Mouse (Mus musculus) cortical plate, adult 2 months (tissue): ENCODE data around the gene Sbk1. TPM values are rescaled to one million over a fixed set of nuclear protein-coding genes. Genes with fewer than 3 reads are reported as not detected.

ENCODE experiments used
- H3K27ac ChIP-seq: fragments of 200-500 bp; 2 replicates; pipeline ENCODE4 v1.5.1; 2012; ENCODE audit warnings: low read length, control low read depth, inconsistent platforms; ENCODE audit not compliant: insufficient read depth
- H3K4me1 ChIP-seq: fragments of 200-500 bp; 2 replicates; pipeline ENCODE4 v1.6.1; 2011; ENCODE audit warnings: low read length; ENCODE audit not compliant: control insufficient read depth, insufficient read depth
- H3K4me3 ChIP-seq: fragments of 200-500 bp; 2 replicates; pipeline ENCODE4 v1.5.1; 2011; ENCODE audit warnings: mild to moderate bottlenecking, low read length, control low read depth; ENCODE audit not compliant: insufficient read depth
- CTCF ChIP-seq: fragments of 200-500 bp; IDR thresholded peaks from 2 replicates; pipeline ENCODE4 v1.5.1; 2011; ENCODE audit warnings: mild to moderate bottlenecking, control low read depth, low read length; ENCODE audit not compliant: insufficient read depth; ENCODE audit errors: extremely low read depth
- POLR2A ChIP-seq: fragments of 200-500 bp; IDR thresholded peaks from 2 replicates; pipeline ENCODE4 v1.6.1; 2011; ENCODE audit warnings: mild to moderate bottlenecking, low read length, control low read depth; ENCODE audit not compliant: insufficient read depth; ENCODE audit errors: extremely low read depth
- polyA plus RNA-seq: library from polyadenylated mRNA; depleted of rRNA; stranded (reverse); fragments of >200 nt; gene quantifications from 2 replicates; pipeline ENCODE4 v1.2.3, GENCODE M21; 2012

Sbk1 gene
- polyA plus RNA-seq, 1 experiment = 49.2 TPM

GRCm38 (mm10) chr7:126261823-126262222, 10.6 kb upstream of the Sbk1 start:
- H3K4me3 ChIP-seq = no peak overlapping the region
- peaks cover 2% of the 10 kb centered on the region for H3K4me1 ChIP-seq
- TF ChIP-seq CTCF (no peak), POLR2A (no peak)
- no peak overlapping the region for H3K27ac ChIP-seq

- TF ChIP-seq CTCF (no peak), POLR2A (no peak)
- no peak overlapping the region for H3K27ac ChIP-seq
These were observed 8.5 kb upstream of the Sbk1 start for GRCm38 (mm10) chr7:126263964-126264363.

GRCm38 (mm10) chr7:126265949-126266348, 6.5 kb upstream of the Sbk1 start:
- Histone ChIP-seq H3K4me3 (no peak overlapping the region), H3K27ac (no peak overlapping the region), H3K4me1 (peaks cover 2% of the 10 kb centered on the region)
- TF ChIP-seq CTCF (no peak), POLR2A (no peak)

More at GRCm38 (mm10) chr7:126263964-126264363, 8.5 kb upstream of the Sbk1 start:
- Histone ChIP-seq H3K4me1 (peaks cover 2% of the 10 kb centered on the region), H3K4me3 (no peak overlapping the region)

- Histone ChIP-seq H3K4me3 (no peak overlapping the region), H3K27ac (no peak overlapping the region), H3K4me1 (peaks cover 3% of the 10 kb centered on the region)
- TF ChIP-seq POLR2A (no peak), CTCF (no peak)
These were observed 6.0 kb upstream of the Sbk1 start for GRCm38 (mm10) chr7:126266372-126266870.

- Histone ChIP-seq H3K4me3 (no peak overlapping the region), H3K4me1 (peaks cover 3% of the 10 kb centered on the region), H3K27ac (no peak overlapping the region)
- TF ChIP-seq POLR2A (no peak), CTCF (no peak)
These were observed 4.8 kb upstream of the Sbk1 start for GRCm38 (mm10) chr7:126267606-126268005.

- Histone ChIP-seq H3K4me1 (peaks cover 4% of the 10 kb centered on the region; the same call in 1 of the 2 replicates), H3K27ac (peak overlapping the region; percentile 91), H3K4me3 (peak overlapping the region; percentile 82)
- TF ChIP-seq POLR2A = no peak
- TF ChIP-seq CTCF = no peak
These were observed 422 bp downstream of the Sbk1 start for GRCm38 (mm10) chr7:126272770-126273311.

GRCm38 (mm10) chr7:126273351-126274042, 1.1 kb downstream of the Sbk1 start:
- peaks cover 4% of the 10 kb centered on the region; the same call in 1 of the 2 replicates for H3K4me1 ChIP-seq
- TF ChIP-seq POLR2A = no peak
- no peak for TF ChIP-seq CTCF
- peak overlapping the region; percentile 82 for H3K4me3 ChIP-seq
- no peak overlapping the region for H3K27ac ChIP-seq

GRCm38 (mm10) chr7:126274137-126274536, 1.7 kb downstream of the Sbk1 start:
- TF ChIP-seq POLR2A (no peak), CTCF (no peak)
- Histone ChIP-seq H3K4me1 (peaks cover 4% of the 10 kb centered on the region; the same call in 1 of the 2 replicates), H3K27ac (no peak overlapping the region), H3K4me3 (peak overlapping the region; percentile 82)

GRCm38 (mm10) chr7:126274626-126275025, 2.2 kb downstream of the Sbk1 start:
- TF ChIP-seq POLR2A = no peak
- TF ChIP-seq CTCF = no peak
- Histone ChIP-seq H3K27ac (no peak overlapping the region), H3K4me1 (peaks cover 6% of the 10 kb centered on the region; the same call in 1 of the 2 replicates), H3K4me3 (peak overlapping the region; percentile 82)

- peaks cover 6% of the 10 kb centered on the region; the same call in 1 of the 2 replicates for H3K4me1 ChIP-seq
- TF ChIP-seq CTCF = no peak
- TF ChIP-seq POLR2A = no peak
- H3K27ac ChIP-seq = no peak overlapping the region
- peak overlapping the region; percentile 82; the same call in 1 of the 2 replicates for H3K4me3 ChIP-seq
These were observed 3.3 kb downstream of the Sbk1 start for GRCm38 (mm10) chr7:126275711-126276110.
